Mouse (Mus musculus): ENCODE results near the gene Srsf2. TPM values are rescaled to one million over a fixed set of nuclear protein-coding genes. Genes with fewer than 3 reads are reported as not detected.
A peak's percentile ranks its signal among the peaks of the same experiment; 100 is the strongest.

Gene Srsf2
- total RNA-seq, 2 experiments from 2014 or later = 155 to 157 TPM

DNA sequence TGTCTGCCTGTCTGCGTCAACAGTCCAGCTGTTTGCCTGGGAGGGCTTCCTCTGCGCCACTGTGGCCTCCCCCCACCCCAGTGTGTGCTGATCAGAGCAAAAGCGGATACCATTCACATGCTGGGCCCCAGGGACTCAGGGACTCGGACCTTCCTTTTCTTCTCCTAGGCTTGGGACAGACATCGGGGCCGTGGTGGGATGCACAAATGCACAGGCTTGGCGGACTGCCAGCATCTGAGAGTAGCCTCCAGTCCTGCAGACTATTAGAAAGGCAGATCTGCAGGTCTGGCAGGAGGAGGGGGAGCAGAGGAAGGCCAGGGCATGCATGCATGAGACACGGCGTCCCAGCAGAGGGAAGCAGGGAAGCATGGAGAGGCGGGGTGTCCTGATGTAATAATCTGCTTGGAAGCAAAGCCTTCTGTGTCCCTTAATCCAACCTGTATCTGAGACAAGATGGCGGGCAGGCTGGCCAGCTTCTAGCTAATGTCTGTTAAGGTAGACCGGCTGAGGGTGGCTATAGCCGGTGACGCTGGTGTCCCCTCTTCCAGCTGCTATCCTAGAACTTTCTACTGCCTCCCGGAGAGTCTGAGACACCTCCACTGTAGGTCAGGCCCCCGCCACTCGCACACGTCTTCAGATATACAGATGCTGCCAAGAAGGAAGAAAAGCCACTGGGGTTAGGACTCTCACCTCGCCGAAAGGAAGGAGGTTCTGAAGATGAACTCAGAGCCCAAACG, 39.9 kb downstream of the Srsf2 start:
- DNase-seq (ENCODE audit: low spot score in 2 of 2) = no peak

DNA sequence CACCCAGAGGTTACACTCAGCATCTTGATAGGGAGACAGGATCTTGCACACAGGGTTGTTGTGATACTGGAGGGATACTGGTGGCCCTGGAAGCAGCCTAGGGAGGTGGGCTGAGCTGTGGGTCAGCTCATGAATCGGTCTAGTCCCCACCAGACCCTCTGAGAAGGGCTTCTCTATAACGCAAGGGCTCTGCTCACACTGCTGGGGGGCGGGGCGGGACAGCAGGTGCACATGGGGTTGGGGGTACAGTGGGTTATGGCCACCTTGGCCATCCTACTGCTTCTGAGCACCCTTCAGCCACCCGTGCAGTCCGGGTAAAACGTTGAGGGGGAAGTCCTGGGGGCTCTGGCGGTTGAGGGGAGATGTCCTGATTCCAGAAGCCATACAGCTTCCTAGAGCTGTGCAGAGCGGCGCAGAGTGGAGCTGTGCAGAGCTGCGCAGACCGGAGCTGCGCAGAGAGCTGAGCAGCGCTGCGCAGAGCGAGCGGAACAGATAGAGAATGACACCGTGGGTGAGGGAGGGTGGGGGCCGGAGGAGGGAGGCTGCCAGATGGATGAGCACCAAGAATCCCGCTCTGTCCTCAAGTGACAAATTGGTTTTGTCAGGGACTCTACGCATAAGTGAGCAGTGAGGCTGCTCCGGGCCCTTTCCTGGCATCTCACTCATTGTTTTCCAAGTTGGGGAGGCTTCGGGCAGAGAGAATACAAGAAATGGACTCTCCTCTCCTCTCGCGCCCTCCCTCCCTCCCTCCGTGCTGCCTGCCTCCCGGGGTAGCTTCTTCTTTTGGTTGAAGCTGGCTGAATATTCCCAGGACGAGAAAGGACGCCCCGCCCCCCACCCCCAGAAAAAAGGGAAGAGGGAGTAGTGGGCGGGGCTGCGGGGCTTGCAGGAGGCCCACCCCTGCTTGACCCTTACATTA, 41.7 kb downstream of the Srsf2 start:
- DNase-seq (ENCODE audit: low spot score in 2 of 2) = peak; percentile 72 to 85

GRCm38 (mm10) chr11:116810528-116810927, 42.4 kb downstream of the Srsf2 start:
- no peak for DNase-seq (ENCODE audit: low spot score in 2 of 2)

DNA sequence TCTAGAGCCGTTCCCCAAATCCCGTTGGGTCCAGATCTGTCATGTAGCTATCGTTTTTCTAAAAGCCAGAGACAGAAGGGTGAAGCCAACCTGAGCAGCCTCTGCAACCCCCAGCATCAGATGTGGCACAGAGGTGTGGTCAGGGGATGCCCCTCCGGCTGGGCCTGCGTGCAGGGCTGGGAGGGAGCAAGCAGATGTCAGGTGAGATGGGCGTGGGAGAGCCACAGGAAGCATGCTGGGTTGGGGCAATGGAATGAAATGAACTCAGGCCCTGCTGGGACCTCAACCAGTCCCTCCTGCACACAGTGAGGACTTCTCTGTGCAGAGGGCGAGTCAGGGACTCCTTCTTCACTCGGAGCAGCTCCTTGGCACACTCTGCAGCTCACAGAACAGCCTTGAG, 43.4 kb downstream of the Srsf2 start:
- no peak for DNase-seq (ENCODE audit: low spot score in 2 of 2)

- no peak for DNase-seq (ENCODE audit: low spot score in 2 of 2)
These were observed 44.0 kb downstream of the Srsf2 start for GRCm38 (mm10) chr11:116808811-116809395.

DNA sequence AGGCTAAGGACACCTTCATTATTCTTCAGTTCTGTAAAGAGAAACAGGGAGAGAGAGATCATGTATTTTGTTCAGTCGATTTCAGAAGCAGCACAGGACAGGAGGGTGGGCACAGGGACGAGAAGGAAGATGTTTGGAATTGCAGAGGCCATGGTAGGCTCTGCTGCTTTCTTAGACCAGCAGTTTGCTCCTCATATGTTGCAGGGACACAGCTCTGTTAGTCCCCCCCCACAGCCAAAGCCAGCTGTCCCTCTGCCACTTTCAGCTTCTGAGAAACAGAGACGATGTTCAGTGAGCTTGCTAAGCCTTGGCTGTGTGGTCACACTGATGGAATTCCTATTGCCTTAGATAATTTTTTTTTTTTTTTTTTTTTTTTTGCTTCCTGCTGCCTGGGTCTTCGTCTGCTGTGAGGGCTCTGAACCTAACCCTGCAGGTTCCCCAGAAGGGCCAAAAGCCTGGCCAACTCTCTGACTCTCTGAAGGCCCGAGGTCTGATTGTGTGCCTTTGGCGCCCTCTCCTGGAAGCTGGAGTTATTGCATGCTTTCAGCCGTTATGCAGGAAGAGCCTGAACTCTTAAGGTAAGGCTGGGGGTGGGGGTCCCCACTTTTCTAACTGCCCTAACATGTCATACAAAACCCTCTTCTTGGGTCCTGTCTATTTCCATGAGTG, 44.8 kb downstream of the Srsf2 start:
- peak; percentile 81 to 87 for DNase-seq (ENCODE audit: low spot score in 2 of 2)

DNA sequence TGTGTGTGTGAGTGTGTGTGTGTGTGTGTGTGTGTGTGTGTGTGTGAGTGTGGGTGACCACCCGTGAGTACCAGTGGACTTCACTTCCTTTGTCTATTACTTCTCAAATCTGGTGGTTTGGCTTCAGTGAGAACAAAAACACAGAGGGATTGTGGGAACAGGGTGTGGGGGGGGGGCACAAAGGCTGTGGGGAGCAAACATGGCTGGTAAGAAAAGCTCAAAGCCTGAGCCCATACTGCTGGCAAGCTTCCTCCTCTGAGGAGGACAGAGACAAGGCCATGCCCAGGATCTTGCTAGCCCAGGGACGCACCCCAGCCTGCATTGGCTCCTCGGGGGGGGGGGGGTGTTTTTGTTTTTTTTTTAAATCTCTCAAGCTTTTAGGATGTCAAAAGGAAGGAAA, 45.4 kb downstream of the Srsf2 start:
- DNase-seq (ENCODE audit: low spot score in 2 of 2) = no peak

DNA sequence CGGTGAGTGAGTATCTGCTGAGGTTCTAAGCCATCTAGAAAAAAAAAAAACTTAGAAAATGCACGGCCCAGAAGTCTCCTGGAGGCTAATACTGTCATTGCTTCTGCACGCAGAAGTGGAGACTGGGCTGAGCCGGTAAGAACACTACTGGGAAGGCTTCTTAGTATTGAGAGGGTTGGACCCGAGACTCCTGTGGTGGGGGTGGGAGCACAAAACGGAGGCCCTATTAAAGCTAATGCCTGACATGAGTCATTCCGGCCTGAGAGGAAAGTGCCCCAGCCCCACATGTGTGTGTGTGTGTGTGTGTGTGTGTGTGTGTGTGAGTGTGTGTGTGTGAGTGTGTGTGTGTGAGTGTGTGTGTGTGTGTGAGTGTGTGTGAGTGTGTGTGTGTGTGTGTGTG, 45.8 kb downstream of the Srsf2 start:
- no peak for DNase-seq (ENCODE audit: low spot score in 2 of 2)

GRCm38 (mm10) chr11:116806136-116807071, 46.5 kb downstream of the Srsf2 start:
- no peak for DNase-seq (ENCODE audit: low spot score in 2 of 2)

- DNase-seq (ENCODE audit: low spot score in 2 of 2) = no peak
These were observed 50.2 kb downstream of the Srsf2 start for GRCm38 (mm10) chr11:116802709-116803108.

DNA sequence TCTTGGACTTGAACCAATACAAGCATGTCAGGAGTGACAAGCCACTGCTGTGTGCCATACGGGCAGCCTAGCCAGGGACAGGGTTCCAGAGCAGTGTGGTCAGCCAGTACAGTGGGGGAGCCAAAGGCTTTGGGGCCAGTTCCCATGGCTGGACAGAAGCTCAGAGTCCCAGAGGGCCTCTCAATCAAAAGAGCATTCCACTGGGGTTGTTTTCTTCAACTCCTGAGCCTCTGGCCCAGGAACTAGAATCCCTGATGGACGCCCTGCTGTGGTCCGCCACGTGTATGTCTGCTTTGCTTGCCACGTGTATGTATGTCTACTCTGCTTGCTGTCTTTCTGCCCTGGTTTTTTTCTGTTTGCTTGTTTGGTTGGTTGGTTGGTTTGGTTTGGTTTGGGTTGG, 51.8 kb downstream of the Srsf2 start:
- DNase-seq (ENCODE audit: low spot score in 2 of 2) = no peak

Other genes with a start within 250 kb of the Srsf2 start
- 1 to 10 TPM; 1.6 to 1.9 TPM for gene Rhbdf2, start 226.1 kb downstream of the Srsf2 start, total RNA-seq (2021)
- gene Prcd, start 199.6 kb downstream of the Srsf2 start, total RNA-seq (2021) = 1 to 10 TPM; 3.7 to 7.9 TPM
- gene Cygb, start 198.8 kb downstream of the Srsf2 start, total RNA-seq (2021) = 10 to 100 TPM; 48.6 to 55.9 TPM
- not detected for gene St6galnac1, start 77.6 kb downstream of the Srsf2 start, total RNA-seq (2021)
- gene Mxra7, start 25.0 kb downstream of the Srsf2 start, total RNA-seq (2021) = 10 to 100 TPM; 17.5 to 20.2 TPM
- gene Mettl23, start 9.8 kb downstream of the Srsf2 start, total RNA-seq (2021) = 10 to 100 TPM; 23.8 to 25.8 TPM
- 10 to 100 TPM; 28.3 to 31.3 TPM for gene Jmjd6, start 9.6 kb downstream of the Srsf2 start, total RNA-seq (2021)
- 10 to 100 TPM; 40.3 to 44.9 TPM for gene Mfsd11, start 654 bp downstream of the Srsf2 start, total RNA-seq (2021)
- gene Mgat5b, start 65.8 kb upstream of the Srsf2 start, total RNA-seq (2021) = 10 to 100 TPM; 82.9 to 85.7 TPM

All from left cerebral cortex, adult 18-20 months (tissue).